ENCODE assay signal across 11 mouse cellular contexts in the genomic region with DNA sequence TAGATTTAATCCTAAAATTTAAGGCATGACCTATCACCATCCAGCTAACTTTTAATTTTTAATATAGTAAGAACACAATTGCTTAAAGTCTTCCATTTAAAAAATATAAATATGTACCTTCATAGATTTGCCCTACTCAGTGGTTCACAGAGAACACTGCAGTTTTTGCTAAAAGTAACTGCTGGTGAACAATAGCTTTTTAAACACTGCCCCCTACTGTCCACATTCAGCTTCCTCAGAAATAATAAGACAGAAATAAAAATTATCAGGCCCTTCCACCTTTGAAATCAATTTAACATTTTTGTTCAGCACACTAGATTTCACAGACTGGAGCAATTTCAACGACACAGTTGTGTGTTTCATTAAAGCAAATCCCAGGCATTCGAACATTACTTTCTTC. TPM values are rescaled to one million over a fixed set of nuclear protein-coding genes. Genes with fewer than 3 reads are reported as not detected.
DNase-seq lines count a peak whose midpoint lies in the region; ATAC-seq and TF ChIP-seq lines count a peak whose summit lies in the region.
"Had no signal": no experiment of that assay in that cellular context is flagged by ENCODE, and none has a peak within 500 bp of the region (broad histone marks: within the 10 kb centered on the region; RNA-seq: fewer than 3 reads in every experiment).

No protein-coding gene starts in this region.

- no peaks in the 10 kb centered on the region for H3K79me2 ChIP-seq in heart, adult 2 months (replicated peaks; ENCODE audit: control insufficient read depth, insufficient read depth, low read length)

- H3K9ac ChIP-seq in heart, adult 2 months (ENCODE audit: low read depth, low read length): no peak overlapping the region
- no peak overlapping the region for H3K9ac ChIP-seq in midbrain, embryonic 11.5 days (ENCODE audit: low read length)
- no peak overlapping the region for H3K9ac ChIP-seq in midbrain, embryonic 16.5 days (ENCODE audit: low read depth, low read length)
- H3K9ac ChIP-seq: forebrain, embryonic 15.5 days had no signal

- H3K4me3 ChIP-seq in heart, adult 2 months: no peak overlapping the region
- H3K4me3 ChIP-seq in midbrain, embryonic 11.5 days (ENCODE audit: low read depth, low read length): no peak overlapping the region
- H3K4me3 ChIP-seq in midbrain, embryonic 16.5 days (ENCODE audit: low read depth, low read length): no peak overlapping the region
- H3K4me3 ChIP-seq: forebrain, embryonic 15.5 days had no signal

- intact Hi-C loops in heart, adult 2 months (cut with DNase I): no loop called here
- intact Hi-C loops in heart, postnatal 36 days (cut with DNase I): no loop called here

- H3K27me3 ChIP-seq in heart, adult 2 months (ENCODE audit: control insufficient read depth, insufficient read depth, low read length): no peaks in the 10 kb centered on the region
- no peaks in the 10 kb centered on the region for H3K27me3 ChIP-seq in midbrain, embryonic 11.5 days (ENCODE audit: control insufficient read depth, insufficient read depth, low read length)
- no peaks in the 10 kb centered on the region for H3K27me3 ChIP-seq in midbrain, embryonic 16.5 days (ENCODE audit: control insufficient read depth, insufficient read depth, low read depth, low read length)
- H3K27me3 ChIP-seq: forebrain, embryonic 15.5 days had no signal

- no peaks in the 10 kb centered on the region for H3K4me1 ChIP-seq in heart, adult 2 months (ENCODE audit: control insufficient read depth, insufficient read depth, low read length)
- H3K4me1 ChIP-seq in midbrain, embryonic 11.5 days (ENCODE audit: control insufficient read depth, insufficient read depth, low read length): no peaks in the 10 kb centered on the region
- H3K4me1 ChIP-seq in midbrain, embryonic 16.5 days (ENCODE audit: control insufficient read depth, insufficient read depth, low read length): no peaks in the 10 kb centered on the region
- H3K4me1 ChIP-seq: forebrain, embryonic 15.5 days had no signal

- TF ChIP-seq POLR2A in heart, adult 2 months (IDR thresholded peaks at IDR 0.05; ENCODE audit: insufficient read depth, low read depth, low read length): no peak
- no peak for TF ChIP-seq POLR2A in brain, embryonic 14.5 days (IDR thresholded peaks at IDR 0.05; ENCODE audit: borderline replicate concordance, extremely low read depth, insufficient read depth, insufficient read length, poor library complexity, severe bottlenecking)

- no peak for TF ChIP-seq EP300 in heart, adult 2 months (IDR thresholded peaks at IDR 0.05; ENCODE audit: insufficient read depth, low read depth, low read length)

- peak; percentile 42 for TF ChIP-seq CTCF in heart, adult 2 months (IDR thresholded peaks at IDR 0.05)
- peak; percentile 1; the same call in 1 of the 2 replicates for TF ChIP-seq CTCF in brain, embryonic 14.5 days (IDR thresholded peaks at IDR 0.05; ENCODE audit: borderline replicate concordance, extremely low read depth, insufficient read depth, insufficient read length)

- H3K9me3 ChIP-seq in midbrain, embryonic 11.5 days (ENCODE audit: control insufficient read depth, low read length): no peaks in the 10 kb centered on the region
- no peaks in the 10 kb centered on the region for H3K9me3 ChIP-seq in midbrain, embryonic 16.5 days (replicated peaks; ENCODE audit: control insufficient read depth, low read length, poor library complexity, severe bottlenecking)
- H3K9me3 ChIP-seq: forebrain, embryonic 15.5 days had no signal

- ATAC-seq in midbrain, embryonic 11.5 days (ENCODE audit: low FRiP score): no peak
- ATAC-seq in midbrain, embryonic 16.5 days: no peak
- ATAC-seq: forebrain, embryonic 15.5 days had no signal

- no peak overlapping the region for H3K27ac ChIP-seq in heart, adult 2 months
- H3K27ac ChIP-seq in midbrain, embryonic 11.5 days (ENCODE audit: low read depth, low read length): no peak overlapping the region
- H3K27ac ChIP-seq in midbrain, embryonic 16.5 days (ENCODE audit: low read length): no peak overlapping the region
- H3K27ac ChIP-seq: forebrain, embryonic 15.5 days; macrophage had no signal

- no peaks in the 10 kb centered on the region for H3K36me3 ChIP-seq in heart, adult 2 months (ENCODE audit: control insufficient read depth, insufficient read depth, low read length)
- no peaks in the 10 kb centered on the region for H3K36me3 ChIP-seq in midbrain, embryonic 11.5 days (ENCODE audit: control insufficient read depth, insufficient read depth, low read length)
- H3K36me3 ChIP-seq in midbrain, embryonic 16.5 days (ENCODE audit: control insufficient read depth, insufficient read depth, low read length): no peaks in the 10 kb centered on the region
- H3K36me3 ChIP-seq: forebrain, embryonic 15.5 days had no signal

- DNase-seq in heart, adult 2 months: no peak
- DNase-seq in heart, adult 8-10 months (ENCODE audit: low spot score): no peak
- DNase-seq in midbrain, embryonic 11.5 days (ENCODE audit: low spot score, missing footprints): peak; percentile 90
- DNase-seq in brain, embryonic 14.5 days (ENCODE audit: low read depth): peak; percentile 33
- DNase-seq in naive thymus-derived CD4-positive, alpha-beta T cell, adult 2 months (ENCODE audit: low read depth): peak; percentile 24
- DNase-seq in spleen, postnatal 10 days (ENCODE audit: low spot score in 2 of 2): no peak
- no peak for DNase-seq in heart, postnatal 36 days
- DNase-seq: cerebellum, adult 18-20 months had no signal

- WGBS in heart, adult 2 months: 55% methylated on average over 2 of the region's 2 CpGs
- WGBS in midbrain, embryonic 11.5 days: 59% methylated on average over 2 of the region's 2 CpGs
- WGBS in midbrain, embryonic 16.5 days: 53% methylated on average over 2 of the region's 2 CpGs

- no peak overlapping the region for H3K4me2 ChIP-seq in midbrain, embryonic 11.5 days
- H3K4me2 ChIP-seq in midbrain, embryonic 16.5 days (ENCODE audit: low read length): no peak overlapping the region
- H3K4me2 ChIP-seq: forebrain, embryonic 15.5 days had no signal

RNA-seq across cellular contexts. Expression of gene Mplkip, which starts 52.7 kb away (rescaled TPM):
- 1 to 10 TPM; 5.6 to 6.0 TPM for total RNA-seq in heart, adult 2 months (2021)
- polyA plus RNA-seq in heart, adult 2 months (2012; rRNA removed): 2.6 and 2.8 TPM in 2 replicates
- total RNA-seq in heart, adult 8-10 months (2022): 1 to 10 TPM; 5.9 to 9.3 (median 6.2) TPM
- 59.5 and 60.0 TPM in 2 replicates for polyA plus RNA-seq in midbrain, embryonic 11.5 days (2014; fragmentation: Nextera tagmentation; extraction: Ambion mirVana)
- 33.4 and 38.1 TPM in 2 replicates for polyA plus RNA-seq in midbrain, embryonic 16.5 days (2015; fragmentation: Nextera tagmentation; extraction: Ambion mirVana)
- 16.7 and 18.2 TPM in 2 replicates for polyA plus RNA-seq in brain, embryonic 14.5 days (2012; rRNA removed)
- total RNA-seq in heart, postnatal 36 days (2021): 1 to 10 TPM; 5.7 TPM

RNA-seq across cellular contexts. Expression of gene Sugct, which starts 53.1 kb away (rescaled TPM):
- 1 to 10 TPM; 1.0 TPM for total RNA-seq in heart, adult 2 months (2021)
- polyA plus RNA-seq in heart, adult 2 months (2012; rRNA removed): 1.00 and 1.5 TPM in 2 replicates
- 1 to 10 TPM in 2 of 4 experiments, under 1 TPM in 2; 0.52 to 1.5 (median 1.1) TPM for total RNA-seq in heart, adult 8-10 months (2022)
- 3.0 and 3.3 TPM in 2 replicates for polyA plus RNA-seq in midbrain, embryonic 11.5 days (2014; fragmentation: Nextera tagmentation; extraction: Ambion mirVana)
- 2.5 and 3.7 TPM in 2 replicates for polyA plus RNA-seq in midbrain, embryonic 16.5 days (2015; fragmentation: Nextera tagmentation; extraction: Ambion mirVana)
- 1.2 and 1.7 TPM in 2 replicates for polyA plus RNA-seq in brain, embryonic 14.5 days (2012; rRNA removed)
- under 1 TPM; 0.78 to 0.98 TPM for total RNA-seq in heart, postnatal 36 days (2021)

Comparison
In these comparisons a context has a peak if more than half of its experiments do, and no peak if none do; other contexts are left out.
1. DNase-seq: peak in midbrain, embryonic 11.5 days (single experiment), brain, embryonic 14.5 days (single experiment) and naive thymus-derived CD4-positive, alpha-beta T cell, adult 2 months (single experiment); none in heart, adult 2 months (0 of 2), heart, adult 8-10 months (single experiment), spleen, postnatal 10 days (0 of 2) and heart, postnatal 36 days (0 of 2).